Mouse (Mus musculus) forebrain, embryonic 10.5 days (tissue): ENCODE results near the gene Sept14. TPM values are rescaled to one million over a fixed set of nuclear protein-coding genes. Genes with fewer than 3 reads are reported as not detected.
"Not testable (repeated sequence)": the region's sequence is repeated elsewhere in the genome, so short reads cannot be mapped to it uniquely, and the experiment has no call there.

Source experiments
- DNase-seq: peaks from one replicate; pipeline ENCODE4 v3.0.0-alpha.2; 2017; ENCODE audit warnings: low spot score; ENCODE audit errors: extremely low spot score
- H3K27ac ChIP-seq: fragments of 300-500 bp; sonication (generic); 2 replicates; pipeline ENCODE4 v1.5.1; 2016; ENCODE audit warnings: mild to moderate bottlenecking
- H3K27me3 ChIP-seq: fragments of 300-500 bp; sonication (generic); 2 replicates; pipeline ENCODE4 v1.6.1; 2016; ENCODE audit warnings: mild to moderate bottlenecking; ENCODE audit not compliant: poor library complexity, severe bottlenecking
- H3K36me3 ChIP-seq: fragments of 300-500 bp; sonication (generic); replicated peaks from 2 replicates; pipeline ENCODE4 v1.6.1; 2016; ENCODE audit warnings: mild to moderate bottlenecking, moderate library complexity
- H3K4me1 ChIP-seq: fragments of 300-500 bp; sonication (generic); 2 replicates; pipeline ENCODE4 v1.6.1; 2016
- H3K4me3 ChIP-seq: fragments of 300-500 bp; sonication (generic); 2 replicates; pipeline ENCODE4 v1.5.1; 2016; ENCODE audit warnings: mild to moderate bottlenecking, moderate library complexity
- H3K9me3 ChIP-seq: fragments of 300-500 bp; sonication (generic); 2 replicates; pipeline ENCODE4 v1.6.1; 2016; ENCODE audit warnings: mild to moderate bottlenecking, moderate library complexity
- WGBS: fragments of 180-500 bp; shearing (Covaris S2); methylation state at CpG from one replicate; pipeline ENCODE4 v1.1.7; 2016; 5-methylcytosine and 5-hydroxymethylcytosine counted together
- polyA plus RNA-seq: library from polyadenylated mRNA; unstranded; fragments of >200 nt; fragmentation: Nextera tagmentation; extraction: Ambion mirVana; gene quantifications from 2 replicates; pipeline ENCODE4 v1.2.1, GENCODE M21; 2016

The Sept14 gene
- polyA plus RNA-seq, 1 experiment from 2014 or later: not detected

- DNase-seq: no peak
- 82% methylated on average over 3 of the region's 3 CpGs for WGBS
- H3K27me3 ChIP-seq: no peaks in the 10 kb centered on the region
- peaks cover 40% of the 10 kb centered on the region for H3K36me3 ChIP-seq
- no peaks in the 10 kb centered on the region for H3K9me3 ChIP-seq
- peaks cover 18% of the 10 kb centered on the region for H3K4me1 ChIP-seq
- H3K27ac ChIP-seq: no peak overlapping the region
- H3K4me3 ChIP-seq: no peak overlapping the region
Measured at GRCm38 (mm10) chr5:129720176-129720575, 11.9 kb upstream of the Sept14 start.

GRCm38 (mm10) chr5:129717016-129717415 lies 8.7 kb upstream of the Sept14 start:
- no peaks in the 10 kb centered on the region for H3K27me3 ChIP-seq
- H3K9me3 ChIP-seq: no peaks in the 10 kb centered on the region
- peaks cover 40% of the 10 kb centered on the region for H3K36me3 ChIP-seq
- H3K27ac ChIP-seq: no peak overlapping the region
- no peak for DNase-seq
- no peak overlapping the region for H3K4me3 ChIP-seq
- WGBS: 88% methylated on average over 9 of the region's 9 CpGs
- peaks cover 9% of the 10 kb centered on the region for H3K4me1 ChIP-seq

GRCm38 (mm10) chr5:129715326-129715861 lies 7.1 kb upstream of the Sept14 start, which contains the start of gene Mrps17:
Mrps17 (plus strand) TSS chr5:129715497.
- Histone ChIP-seq H3K36me3 (peaks cover 37% of the 10 kb centered on the region), H3K9me3 (no peaks in the 10 kb centered on the region), H3K27me3 (no peaks in the 10 kb centered on the region), H3K4me1 (peaks cover 9% of the 10 kb centered on the region), H3K4me3 (peak within 1 kb of the TSS; percentile 90), H3K27ac (peak within 1 kb of the TSS; percentile 85)
- under 1% methylated on average over 33 of the region's 33 CpGs for WGBS
- peak; percentile 90 for DNase-seq

GRCm38 (mm10) chr5:129703368-129703767 lies 4.9 kb downstream of the Sept14 start:
- Histone ChIP-seq H3K27me3 (no peaks in the 10 kb centered on the region), H3K9me3 (no peaks in the 10 kb centered on the region), H3K27ac (no peak overlapping the region), H3K4me3 (no peak overlapping the region), H3K4me1 (no peaks in the 10 kb centered on the region), H3K36me3 (no peaks in the 10 kb centered on the region)
- DNase-seq: peak; percentile 9

GRCm38 (mm10) chr5:129701706-129702105 lies 6.6 kb downstream of the Sept14 start:
- no peaks in the 10 kb centered on the region for H3K4me1 ChIP-seq
- no peak for DNase-seq
- no peaks in the 10 kb centered on the region for H3K36me3 ChIP-seq
- H3K27ac ChIP-seq: no peak overlapping the region
- 77% methylated on average over 1 of the region's 1 CpGs for WGBS
- H3K4me3 ChIP-seq: no peak overlapping the region
- no peaks in the 10 kb centered on the region for H3K27me3 ChIP-seq
- H3K9me3 ChIP-seq: no peaks in the 10 kb centered on the region

- H3K36me3 ChIP-seq: no peaks in the 10 kb centered on the region
- no peaks in the 10 kb centered on the region for H3K27me3 ChIP-seq
- no peak for DNase-seq
- H3K4me3 ChIP-seq: no peak overlapping the region
- H3K9me3 ChIP-seq: no peaks in the 10 kb centered on the region
- no peak overlapping the region for H3K27ac ChIP-seq
- WGBS: 52% methylated on average over 2 of the region's 2 CpGs
- H3K4me1 ChIP-seq: no peaks in the 10 kb centered on the region
Measured at GRCm38 (mm10) chr5:129700506-129700905, 7.8 kb downstream of the Sept14 start.

- Histone ChIP-seq H3K27me3 (no peaks in the 10 kb centered on the region), H3K36me3 (no peaks in the 10 kb centered on the region), H3K4me3 (no peak overlapping the region), H3K4me1 (no peaks in the 10 kb centered on the region), H3K27ac (no peak overlapping the region), H3K9me3 (no peaks in the 10 kb centered on the region)
- no peak for DNase-seq
- 77% methylated on average over 3 of the region's 3 CpGs for WGBS
Measured at GRCm38 (mm10) chr5:129690528-129690927, 17.8 kb downstream of the Sept14 start.

- Histone ChIP-seq H3K9me3 (no peaks in the 10 kb centered on the region), H3K4me1 (no peaks in the 10 kb centered on the region), H3K27me3 (no peaks in the 10 kb centered on the region), H3K27ac (no peak overlapping the region), H3K4me3 (no peak overlapping the region), H3K36me3 (no peaks in the 10 kb centered on the region)
- no peak for DNase-seq
- 92% methylated on average over 7 of the region's 7 CpGs for WGBS
Measured at GRCm38 (mm10) chr5:129687621-129688020, 20.7 kb downstream of the Sept14 start.

- not testable (repeated sequence) for H3K4me3 ChIP-seq, H3K36me3 ChIP-seq, H3K9me3 ChIP-seq, H3K27me3 ChIP-seq, H3K27ac ChIP-seq, DNase-seq, H3K4me1 ChIP-seq
- 91% methylated on average over 5 of the region's 5 CpGs for WGBS
Measured at GRCm38 (mm10) chr5:129685141-129685540, 23.2 kb downstream of the Sept14 start.

- H3K27ac ChIP-seq: peak within 1 kb of the TSS; percentile 92
- no peaks in the 10 kb centered on the region for H3K27me3 ChIP-seq
- no peaks in the 10 kb centered on the region for H3K36me3 ChIP-seq
- peak within 1 kb of the TSS; percentile 91 for H3K4me3 ChIP-seq
- peaks cover 15% of the 10 kb centered on the region for H3K4me1 ChIP-seq
- peak; percentile 85 for DNase-seq
- peaks cover 20% of the 10 kb centered on the region for H3K9me3 ChIP-seq
- WGBS: 1% methylated on average over 23 of the region's 23 CpGs
Measured at GRCm38 (mm10) chr5:129670036-129670458, 38.3 kb downstream of the Sept14 start, which contains the start of gene Zfp11. Zfp11 (minus strand) TSS chr5:129670099.

- Histone ChIP-seq H3K27ac (peak overlapping the region; percentile 92), H3K36me3 (no peaks in the 10 kb centered on the region), H3K4me3 (peak overlapping the region; percentile 91), H3K27me3 (no peaks in the 10 kb centered on the region), H3K4me1 (peaks cover 15% of the 10 kb centered on the region), H3K9me3 (peaks cover 17% of the 10 kb centered on the region)
- no peak for DNase-seq
- WGBS: 1% methylated on average over 28 of the region's 31 CpGs
Measured at GRCm38 (mm10) chr5:129669453-129670035, 38.8 kb downstream of the Sept14 start.

- no peaks in the 10 kb centered on the region; the same call in 1 of the 2 replicates for H3K9me3 ChIP-seq
- no peak for DNase-seq
- H3K4me3 ChIP-seq: no peak overlapping the region
- H3K27ac ChIP-seq: no peak overlapping the region
- H3K27me3 ChIP-seq: no peaks in the 10 kb centered on the region
- peaks cover 15% of the 10 kb centered on the region for H3K4me1 ChIP-seq
- no peaks in the 10 kb centered on the region for H3K36me3 ChIP-seq
- WGBS: 91% methylated on average over 4 of the region's 4 CpGs
Measured at GRCm38 (mm10) chr5:129667851-129668250, 40.5 kb downstream of the Sept14 start.

- Histone ChIP-seq H3K9me3 (no peaks in the 10 kb centered on the region), H3K36me3 (no peaks in the 10 kb centered on the region), H3K27me3 (no peaks in the 10 kb centered on the region), H3K4me1 (peaks cover 15% of the 10 kb centered on the region), H3K4me3 (no peak overlapping the region), H3K27ac (no peak overlapping the region)
- WGBS: 94% methylated on average over 10 of the region's 10 CpGs
- DNase-seq: no peak
Measured at GRCm38 (mm10) chr5:129666271-129666909, 41.9 kb downstream of the Sept14 start.
